Mouse (Mus musculus): ENCODE measurements around the gene Acat1. TPM values are rescaled to one million over a fixed set of nuclear protein-coding genes. Genes with fewer than 3 reads are reported as not detected.

Acat1 gene
- 56.7 and 65.0 TPM in 2 replicates for polyA plus RNA-seq (2014; fragmentation: Nextera tagmentation; extraction: Ambion mirVana)

DNA sequence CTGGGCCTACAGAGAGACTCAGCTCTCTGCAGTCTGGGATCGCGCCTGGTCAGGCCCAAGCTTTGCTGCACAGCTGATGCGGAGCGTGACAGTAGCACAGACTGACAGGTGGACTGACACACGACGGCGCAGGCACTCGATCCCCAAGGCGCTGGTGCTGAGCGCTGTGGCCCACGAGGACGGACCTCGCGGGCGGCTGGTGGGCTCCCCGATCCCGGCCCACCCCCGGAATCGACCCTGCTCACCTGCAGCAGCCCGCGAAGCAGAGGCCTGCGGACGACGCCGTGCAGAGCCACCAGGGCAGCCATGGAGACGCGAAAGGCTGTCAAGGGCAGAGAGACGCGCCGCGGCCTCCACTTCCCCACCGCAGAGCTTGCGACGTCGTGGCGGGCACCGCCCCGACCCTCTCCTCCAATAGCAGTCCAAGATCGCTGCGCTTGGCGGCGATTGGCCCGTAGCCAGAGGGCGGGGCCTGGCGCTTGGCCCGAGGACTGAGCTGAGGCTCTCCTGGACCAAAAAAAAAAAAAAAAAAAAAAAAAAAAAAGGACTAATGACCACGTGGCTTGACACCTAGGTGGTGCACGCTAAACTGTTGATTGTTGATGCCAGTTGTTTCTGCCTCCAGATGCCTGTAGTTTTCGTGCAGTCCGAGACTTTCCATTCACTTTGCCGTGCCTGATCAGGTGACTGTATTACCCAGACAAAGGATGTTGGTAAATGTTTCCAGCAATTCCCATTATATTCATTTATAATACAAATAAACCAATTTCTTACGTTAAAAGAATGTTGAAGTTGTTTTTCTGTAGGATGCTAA, at the start of gene Acat1:
Acat1 (minus strand) TSS at position 415 of the 814 bp plus-strand sequence.
- Histone ChIP-seq H3K9me3 (replicated peaks; ENCODE audit: control insufficient read depth, low read length) (no peaks in the 10 kb centered on the region), H3K36me3 (replicated peaks; ENCODE audit: control insufficient read depth, insufficient read depth, low read depth, low read length) (no peaks in the 10 kb centered on the region), H3K4me1 (ENCODE audit: control insufficient read depth, insufficient read depth, low read length) (no peaks in the 10 kb centered on the region), H3K9ac (replicated peaks; ENCODE audit: low read length) (peak within 1 kb of the TSS; percentile 74), H3K27me3 (ENCODE audit: control insufficient read depth, insufficient read depth, low read length) (no peaks in the 10 kb centered on the region), H3K4me3 (ENCODE audit: low read depth, low read length) (peak within 1 kb of the TSS; percentile 59), H3K27ac (replicated peaks; ENCODE audit: low read depth, low read length) (no peak within 1 kb of the TSS), H3K4me2 (ENCODE audit: low read depth, low read length) (peak within 1 kb of the TSS; percentile 91)
- ATAC-seq (replicated peaks; ENCODE audit: insufficient number of reproducible peaks, low FRiP score, low TSS enrichment, low read depth) (peak; percentile 98), DNase-seq (ENCODE audit: low spot score) (peak; percentile 91)
- 5% methylated on average over 52 of the region's 52 CpGs for WGBS

DNA sequence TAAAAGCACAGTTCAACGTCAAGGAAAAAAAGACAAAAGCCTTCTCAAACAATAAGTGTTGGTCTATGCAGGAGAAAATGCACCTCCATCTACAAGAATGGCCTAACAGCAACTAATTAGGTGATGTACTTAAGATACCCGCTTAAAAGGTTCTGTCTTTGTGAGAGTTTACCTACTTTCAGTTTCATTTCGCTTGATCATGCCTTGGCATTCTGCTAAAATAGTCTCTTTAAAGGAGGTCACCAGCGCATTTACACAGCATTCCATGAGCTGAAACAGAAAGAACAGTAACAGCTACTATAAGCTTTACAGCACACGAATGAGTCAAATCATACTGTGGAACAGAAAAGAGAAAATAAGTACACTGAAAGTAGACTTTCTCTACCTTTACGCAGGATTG, 24.6 kb upstream of the Acat1 start:
- no peak overlapping the region for H3K4me2 ChIP-seq (ENCODE audit: low read depth, low read length)
- no peak overlapping the region for H3K9ac ChIP-seq (replicated peaks; ENCODE audit: low read length)
- no peaks in the 10 kb centered on the region for H3K4me1 ChIP-seq (ENCODE audit: control insufficient read depth, insufficient read depth, low read length)
- no peaks in the 10 kb centered on the region for H3K27me3 ChIP-seq (ENCODE audit: control insufficient read depth, insufficient read depth, low read length)
- H3K27ac ChIP-seq (replicated peaks; ENCODE audit: low read depth, low read length), result no peak overlapping the region
- no peak for DNase-seq (ENCODE audit: low spot score)
- no peak for ATAC-seq (replicated peaks; ENCODE audit: insufficient number of reproducible peaks, low FRiP score, low TSS enrichment, low read depth)
- no peak overlapping the region for H3K4me3 ChIP-seq (ENCODE audit: low read depth, low read length)
- H3K36me3 ChIP-seq (replicated peaks; ENCODE audit: control insufficient read depth, insufficient read depth, low read depth, low read length), result peaks cover 2% of the 10 kb centered on the region
- no peaks in the 10 kb centered on the region for H3K9me3 ChIP-seq (replicated peaks; ENCODE audit: control insufficient read depth, low read length)
- WGBS, result 93% methylated on average over 6 of the region's 6 CpGs

DNA sequence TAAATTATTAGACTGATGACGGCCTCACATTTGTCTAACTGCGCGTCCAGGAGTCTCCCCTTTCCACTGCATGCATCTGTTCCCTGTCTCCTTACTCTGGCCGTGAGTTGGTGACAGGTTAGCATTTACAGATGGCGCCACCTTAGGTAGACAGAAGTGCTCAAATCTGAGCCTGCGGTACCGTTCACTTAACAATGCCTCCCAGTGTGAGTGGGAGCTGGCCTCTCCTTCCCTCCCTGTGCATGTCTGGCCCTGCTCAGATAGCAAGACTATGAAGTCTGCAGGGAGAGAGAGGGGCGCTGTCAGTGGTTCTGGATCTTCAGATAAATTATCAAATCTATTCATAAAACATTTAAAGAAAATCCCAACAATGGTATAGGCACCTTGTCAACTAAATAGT, 5.1 kb upstream of the Acat1 start:
- H3K4me3 ChIP-seq (ENCODE audit: low read depth, low read length), result no peak overlapping the region

DNA sequence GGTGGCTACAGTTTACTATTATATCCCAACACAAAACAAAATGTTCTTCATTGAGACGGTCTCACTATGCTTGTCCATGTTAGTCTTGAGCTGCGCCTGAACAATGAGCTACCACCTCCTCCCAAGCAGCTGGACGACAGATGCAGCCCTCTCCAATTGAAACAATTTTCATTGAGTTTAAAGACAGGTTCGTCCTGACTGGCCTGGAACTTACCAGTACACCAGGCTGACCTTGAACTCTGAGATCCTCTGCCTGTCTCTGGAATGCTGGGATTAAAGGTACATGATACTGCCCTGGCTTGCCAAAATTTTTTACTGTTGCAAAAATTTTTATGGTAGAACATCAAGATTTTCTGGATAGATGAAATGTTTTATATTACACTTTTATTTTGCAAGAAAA, 4.1 kb upstream of the Acat1 start:
- H3K9me3 ChIP-seq (replicated peaks; ENCODE audit: control insufficient read depth, low read length), result no peaks in the 10 kb centered on the region
- no peaks in the 10 kb centered on the region for H3K4me1 ChIP-seq (ENCODE audit: control insufficient read depth, insufficient read depth, low read length)
- H3K9ac ChIP-seq (replicated peaks; ENCODE audit: low read length), result no peak overlapping the region
- H3K4me2 ChIP-seq (ENCODE audit: low read depth, low read length), result no peak overlapping the region
- no peak overlapping the region for H3K27ac ChIP-seq (replicated peaks; ENCODE audit: low read depth, low read length)
- 84% methylated on average over 4 of the region's 4 CpGs for WGBS
- H3K36me3 ChIP-seq (replicated peaks; ENCODE audit: control insufficient read depth, insufficient read depth, low read depth, low read length), result no peaks in the 10 kb centered on the region
- ATAC-seq (replicated peaks; ENCODE audit: insufficient number of reproducible peaks, low FRiP score, low TSS enrichment, low read depth), result no peak
- no peak for DNase-seq (ENCODE audit: low spot score)
- H3K4me3 ChIP-seq (ENCODE audit: low read depth, low read length), result no peak overlapping the region
- H3K27me3 ChIP-seq (ENCODE audit: control insufficient read depth, insufficient read depth, low read length), result no peaks in the 10 kb centered on the region

More for the DNA sequence above, 5.1 kb upstream of the Acat1 start:
- Histone ChIP-seq H3K36me3 (replicated peaks; ENCODE audit: control insufficient read depth, insufficient read depth, low read depth, low read length) (no peaks in the 10 kb centered on the region), H3K9me3 (replicated peaks; ENCODE audit: control insufficient read depth, low read length) (no peaks in the 10 kb centered on the region), H3K9ac (replicated peaks; ENCODE audit: low read length) (no peak overlapping the region), H3K4me2 (ENCODE audit: low read depth, low read length) (no peak overlapping the region), H3K27ac (replicated peaks; ENCODE audit: low read depth, low read length) (no peak overlapping the region), H3K27me3 (ENCODE audit: control insufficient read depth, insufficient read depth, low read length) (no peaks in the 10 kb centered on the region), H3K4me1 (ENCODE audit: control insufficient read depth, insufficient read depth, low read length) (no peaks in the 10 kb centered on the region)
- no peak for DNase-seq (ENCODE audit: low spot score)
- 86% methylated on average over 8 of the region's 8 CpGs for WGBS
- ATAC-seq (replicated peaks; ENCODE audit: insufficient number of reproducible peaks, low FRiP score, low TSS enrichment, low read depth), result no peak

DNA sequence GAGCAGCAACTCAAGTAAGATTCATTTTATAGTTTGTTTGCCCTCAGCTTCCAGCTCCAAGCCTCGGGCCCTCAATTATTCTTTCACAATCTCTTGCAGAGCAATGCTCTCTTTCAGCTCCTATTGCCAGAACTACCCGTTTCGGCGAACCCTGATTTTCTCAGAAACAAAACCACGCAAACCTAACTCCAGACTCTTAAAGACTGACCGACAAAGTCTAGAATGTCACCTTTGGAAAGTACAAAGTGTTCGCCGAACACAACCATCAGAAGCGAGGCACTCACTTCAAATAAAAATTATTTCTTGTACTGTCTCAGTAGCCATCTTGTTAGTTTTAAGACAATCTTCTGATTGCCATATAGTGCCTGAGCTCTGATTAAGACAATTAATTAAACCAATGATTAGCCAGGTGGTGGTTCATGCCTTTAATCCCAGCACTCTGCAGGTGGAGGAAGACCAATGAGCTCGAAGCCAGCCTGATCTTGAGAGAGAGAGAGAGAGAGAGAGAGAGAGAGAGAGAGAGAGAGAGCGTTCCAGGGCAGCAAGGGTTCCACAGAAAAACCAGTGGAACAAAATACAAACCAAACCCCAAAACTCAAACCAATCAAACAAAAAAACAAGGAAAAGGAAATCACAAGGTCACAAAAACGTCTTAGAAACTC, 745 bp downstream of the Acat1 start:
- H3K27ac ChIP-seq (replicated peaks; ENCODE audit: low read depth, low read length), result no peak overlapping the region
- H3K27me3 ChIP-seq (ENCODE audit: control insufficient read depth, insufficient read depth, low read length), result no peaks in the 10 kb centered on the region
- H3K36me3 ChIP-seq (replicated peaks; ENCODE audit: control insufficient read depth, insufficient read depth, low read depth, low read length), result no peaks in the 10 kb centered on the region
- H3K9ac ChIP-seq (replicated peaks; ENCODE audit: low read length), result peak overlapping the region; percentile 74
- peak overlapping the region; percentile 91 for H3K4me2 ChIP-seq (ENCODE audit: low read depth, low read length)
- no peaks in the 10 kb centered on the region for H3K9me3 ChIP-seq (replicated peaks; ENCODE audit: control insufficient read depth, low read length)
- H3K4me1 ChIP-seq (ENCODE audit: control insufficient read depth, insufficient read depth, low read length), result no peaks in the 10 kb centered on the region
- H3K4me3 ChIP-seq (ENCODE audit: low read depth, low read length), result peak overlapping the region; percentile 59
- DNase-seq (ENCODE audit: low spot score) (no peak), ATAC-seq (replicated peaks; ENCODE audit: insufficient number of reproducible peaks, low FRiP score, low TSS enrichment, low read depth) (no peak)
- 81% methylated on average over 12 of the region's 12 CpGs for WGBS

DNA sequence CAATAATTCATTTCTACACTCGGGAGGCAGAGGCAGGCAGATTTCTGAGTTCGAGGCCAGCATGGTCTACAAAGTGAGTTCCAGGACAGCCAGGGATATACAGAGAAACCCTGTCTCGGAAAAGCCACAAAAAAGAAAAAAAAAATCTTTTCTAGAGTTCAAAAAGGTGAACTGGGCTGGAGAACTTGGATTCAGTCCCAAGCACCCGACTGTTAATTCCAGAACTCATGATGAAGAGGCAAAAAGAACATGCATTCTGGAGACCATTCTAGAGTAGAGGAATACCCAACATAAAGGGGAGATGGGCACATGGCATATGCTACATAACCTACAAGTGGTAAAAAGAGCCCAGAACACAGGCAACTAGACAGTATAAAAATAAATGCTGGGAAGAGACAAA, 2.4 kb downstream of the Acat1 start:
- H3K9ac ChIP-seq (replicated peaks; ENCODE audit: low read length), result no peak overlapping the region
- DNase-seq (ENCODE audit: low spot score) (no peak), ATAC-seq (replicated peaks; ENCODE audit: insufficient number of reproducible peaks, low FRiP score, low TSS enrichment, low read depth) (no peak)
- H3K9me3 ChIP-seq (replicated peaks; ENCODE audit: control insufficient read depth, low read length), result no peaks in the 10 kb centered on the region
- no peaks in the 10 kb centered on the region for H3K36me3 ChIP-seq (replicated peaks; ENCODE audit: control insufficient read depth, insufficient read depth, low read depth, low read length)
- H3K4me1 ChIP-seq (ENCODE audit: control insufficient read depth, insufficient read depth, low read length), result no peaks in the 10 kb centered on the region
- 89% methylated on average over 4 of the region's 4 CpGs for WGBS
- no peak overlapping the region for H3K4me2 ChIP-seq (ENCODE audit: low read depth, low read length)
- no peaks in the 10 kb centered on the region for H3K27me3 ChIP-seq (ENCODE audit: control insufficient read depth, insufficient read depth, low read length)
- no peak overlapping the region for H3K27ac ChIP-seq (replicated peaks; ENCODE audit: low read depth, low read length)
- no peak overlapping the region for H3K4me3 ChIP-seq (ENCODE audit: low read depth, low read length)

DNA sequence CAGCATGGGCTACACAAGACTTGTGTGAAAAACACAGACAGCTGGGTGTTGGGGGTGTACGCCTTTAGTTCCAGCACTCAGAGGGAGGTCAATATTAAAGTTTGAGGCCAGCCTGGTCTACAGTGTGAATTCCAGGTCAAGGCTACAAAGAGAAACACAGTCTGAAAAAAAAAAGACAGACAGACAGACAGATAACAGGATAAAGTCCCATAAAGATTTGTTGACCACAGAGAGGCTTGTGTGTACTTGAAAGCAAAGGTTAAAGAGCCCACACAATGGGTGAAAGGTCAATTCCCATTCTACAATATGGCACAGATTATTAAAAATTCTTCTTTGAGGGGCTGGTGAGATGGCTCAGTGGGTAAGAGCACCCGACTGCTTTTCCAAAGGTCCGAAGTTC, 3.0 kb downstream of the Acat1 start:
- WGBS, result 92% methylated on average over 3 of the region's 3 CpGs
- no peak for DNase-seq (ENCODE audit: low spot score)
- Histone ChIP-seq H3K4me1 (ENCODE audit: control insufficient read depth, insufficient read depth, low read length) (no peaks in the 10 kb centered on the region), H3K36me3 (replicated peaks; ENCODE audit: control insufficient read depth, insufficient read depth, low read depth, low read length) (no peaks in the 10 kb centered on the region), H3K4me3 (ENCODE audit: low read depth, low read length) (no peak overlapping the region), H3K27me3 (ENCODE audit: control insufficient read depth, insufficient read depth, low read length) (no peaks in the 10 kb centered on the region), H3K9ac (replicated peaks; ENCODE audit: low read length) (no peak overlapping the region), H3K27ac (replicated peaks; ENCODE audit: low read depth, low read length) (no peak overlapping the region), H3K9me3 (replicated peaks; ENCODE audit: control insufficient read depth, low read length) (no peaks in the 10 kb centered on the region), H3K4me2 (ENCODE audit: low read depth, low read length) (no peak overlapping the region)
- no peak for ATAC-seq (replicated peaks; ENCODE audit: insufficient number of reproducible peaks, low FRiP score, low TSS enrichment, low read depth)

DNA sequence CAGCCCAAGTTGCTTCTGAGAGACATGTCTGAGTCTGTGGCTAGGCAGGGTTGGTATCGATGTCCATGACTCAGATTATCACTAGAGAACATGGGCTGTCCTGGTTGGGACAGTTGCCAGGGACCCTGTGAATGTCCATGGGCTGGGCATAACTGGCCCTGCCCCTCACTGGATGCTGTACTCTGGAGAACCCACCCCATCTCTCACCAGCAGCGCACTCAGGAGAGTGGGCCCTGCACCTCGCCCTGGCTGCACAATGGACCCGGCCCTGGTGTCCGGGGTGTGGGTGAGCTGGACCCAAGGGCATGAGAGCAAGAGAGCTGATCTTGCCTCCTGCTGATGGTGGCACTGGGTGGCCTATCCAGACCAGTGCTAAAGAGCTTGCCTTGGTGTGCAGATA, 5.2 kb downstream of the Acat1 start:
- ATAC-seq (replicated peaks; ENCODE audit: insufficient number of reproducible peaks, low FRiP score, low TSS enrichment, low read depth) (no peak), DNase-seq (ENCODE audit: low spot score) (no peak)
- Histone ChIP-seq H3K9ac (replicated peaks; ENCODE audit: low read length) (no peak overlapping the region), H3K4me2 (ENCODE audit: low read depth, low read length) (no peak overlapping the region), H3K4me1 (ENCODE audit: control insufficient read depth, insufficient read depth, low read length) (no peaks in the 10 kb centered on the region), H3K9me3 (replicated peaks; ENCODE audit: control insufficient read depth, low read length) (no peaks in the 10 kb centered on the region), H3K36me3 (replicated peaks; ENCODE audit: control insufficient read depth, insufficient read depth, low read depth, low read length) (no peaks in the 10 kb centered on the region), H3K4me3 (ENCODE audit: low read depth, low read length) (no peak overlapping the region), H3K27me3 (ENCODE audit: control insufficient read depth, insufficient read depth, low read length) (no peaks in the 10 kb centered on the region), H3K27ac (replicated peaks; ENCODE audit: low read depth, low read length) (no peak overlapping the region)
- 95% methylated on average over 5 of the region's 5 CpGs for WGBS

All from embryonic facial prominence, embryonic 11.5 days (tissue).